Mouse (Mus musculus): ENCODE data around the gene Smyd3.

- no peak for TF ChIP-seq CTCF (IDR thresholded peaks at IDR 0.05; ENCODE audit: control insufficient read depth, insufficient read depth, insufficient replicate concordance, low read depth, low read length)
- TF ChIP-seq POLR2A (IDR thresholded peaks at IDR 0.05; ENCODE audit: control insufficient read depth, low read depth, low read length) = no peak
These were observed 191.4 kb downstream of the Smyd3 start for GRCm38 (mm10) chr1:179326262-179326964.

Measured in testis, adult 2 months (tissue).